Mouse (Mus musculus) CD4-positive helper T cell, adult 2 months (primary cell): ENCODE data around the gene Dbndd2.

Source experiments
- DNase-seq: peaks from one replicate; pipeline ENCODE4 v3.0.0-alpha.2; 2012; ENCODE audit warnings: low read depth, missing footprints, low spot score

Gene Dbndd2

GRCm38 (mm10) chr2:164540652-164541427, 54.9 kb downstream of the Dbndd2 start:
- DNase-seq: peak; percentile 17

- no peak for DNase-seq
Observed at GRCm38 (mm10) chr2:164542132-164542531, 56.2 kb downstream of the Dbndd2 start.

GRCm38 (mm10) chr2:164542598-164542997, 56.7 kb downstream of the Dbndd2 start:
- DNase-seq: no peak
